Mouse (Mus musculus) stomach, embryonic 14.5 days (tissue): Measurements from ENCODE around the gene Dpf2. TPM values are rescaled to one million over a fixed set of nuclear protein-coding genes. Genes with fewer than 3 reads are reported as not detected.

Experiments
- ATAC-seq: fragments of 200-750 bp; cut with Nextera tagmentation; 2 replicates; pipeline ENCODE4 v1.8.0; 2017; ENCODE audit warnings: low read depth, moderate TSS enrichment; ENCODE audit not compliant: insufficient number of reproducible peaks, insufficient read depth, low FRiP score
- H3K27ac ChIP-seq: fragments of 300-500 bp; sonication (generic); 2 replicates; pipeline ENCODE4 v1.5.1; 2014; ENCODE audit warnings: mild to moderate bottlenecking, low read length, moderate library complexity, mixed read lengths
- H3K27me3 ChIP-seq: fragments of 300-500 bp; sonication (generic); 2 replicates; pipeline ENCODE4 v1.6.1; 2014; ENCODE audit warnings: low read length, control low read depth, mixed read lengths; ENCODE audit not compliant: control insufficient read depth, insufficient read depth
- H3K36me3 ChIP-seq: fragments of 300-500 bp; sonication (generic); 2 replicates; pipeline ENCODE4 v1.6.1; 2014; ENCODE audit warnings: mild to moderate bottlenecking, control low read depth, low read length, moderate library complexity, mixed read lengths; ENCODE audit not compliant: control insufficient read depth, insufficient read depth
- H3K4me1 ChIP-seq: fragments of 300-500 bp; sonication (generic); 2 replicates; pipeline ENCODE4 v1.6.1; 2014; ENCODE audit warnings: low read length, control low read depth, mixed read lengths; ENCODE audit not compliant: control insufficient read depth, insufficient read depth
- H3K4me2 ChIP-seq: fragments of 300-500 bp; sonication (generic); replicated peaks from 2 replicates; pipeline ENCODE4 v1.6.1; 2014; ENCODE audit warnings: low read depth, low read length, control low read depth
- H3K4me3 ChIP-seq: fragments of 300-500 bp; sonication (generic); 2 replicates; pipeline ENCODE4 v1.5.1; 2014; ENCODE audit warnings: low read depth, low read length, control low read depth
- H3K9ac ChIP-seq: fragments of 300-500 bp; sonication (generic); replicated peaks from 2 replicates; pipeline ENCODE4 v1.6.1; 2014; ENCODE audit warnings: low read depth, mild to moderate bottlenecking, control low read depth, low read length, moderate library complexity, mixed read lengths
- H3K9me3 ChIP-seq: fragments of 300-500 bp; sonication (generic); 2 replicates; pipeline ENCODE4 v1.6.1; 2016; ENCODE audit warnings: low read depth, low read length, control low read depth; ENCODE audit not compliant: control insufficient read depth
- WGBS: fragments of 180-500 bp; shearing (Covaris S2); extraction: QIAGEN DNeasy Blood & Tissue Kit; methylation state at CpG from one replicate; pipeline ENCODE4 v1.1.7; 2014; 5-methylcytosine and 5-hydroxymethylcytosine counted together
- polyA plus RNA-seq: library from polyadenylated mRNA; unstranded; fragments of >200 nt; fragmentation: Nextera tagmentation; extraction: Ambion mirVana; gene quantifications from 2 replicates; pipeline ENCODE4 v1.2.1, GENCODE M21; 2014

Gene Dpf2
- polyA plus RNA-seq, 1 experiment from 2014 or later, result 148 TPM

DNA sequence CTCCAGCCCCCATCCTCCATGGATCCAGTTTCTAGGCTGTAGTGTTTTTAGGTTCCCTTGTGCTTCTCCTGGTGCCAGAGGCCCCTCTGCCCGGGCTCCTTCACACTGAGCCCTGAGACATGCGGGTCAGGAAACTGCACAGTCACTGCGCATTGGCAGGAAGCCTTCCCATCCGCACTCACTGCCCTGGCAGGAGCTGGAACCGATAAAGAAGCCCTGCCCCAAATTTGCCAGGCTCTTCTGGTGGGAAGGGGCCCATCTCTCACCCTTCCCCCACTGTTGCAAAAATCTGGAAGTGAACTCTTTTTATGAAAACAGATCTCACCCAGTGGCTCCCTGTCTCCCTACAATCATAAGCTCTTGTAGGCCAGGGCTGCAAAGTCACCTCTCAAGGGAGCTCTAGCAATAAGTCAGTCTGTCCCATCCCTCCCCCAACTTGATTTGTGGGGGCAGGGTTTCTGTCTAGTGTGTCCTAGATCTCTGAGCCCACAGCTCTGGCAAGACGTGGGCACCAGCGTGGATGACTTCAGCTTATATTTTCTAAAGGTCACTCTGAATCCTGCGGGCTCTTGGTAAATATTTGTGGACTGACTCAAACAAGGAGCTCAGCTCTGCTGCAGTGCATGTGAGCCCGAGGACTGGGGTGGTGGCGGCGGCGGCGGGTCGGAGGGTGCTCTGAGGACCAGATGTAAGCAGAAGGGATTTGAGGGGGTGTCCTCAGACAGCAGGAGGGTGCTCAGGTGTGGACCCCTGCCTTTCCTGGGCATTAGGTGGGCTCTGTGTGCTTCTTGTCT is 64.6 kb downstream of the Dpf2 start:
- Histone ChIP-seq H3K4me3 (no peak overlapping the region), H3K27me3 (no peaks in the 10 kb centered on the region), H3K4me1 (peaks cover 51% of the 10 kb centered on the region), H3K27ac (peak overlapping the region; percentile 99), H3K9ac (peak overlapping the region; percentile 29), H3K36me3 (peaks cover 10% of the 10 kb centered on the region; the same call in 1 of the 2 replicates), H3K4me2 (peak overlapping the region; percentile 33), H3K9me3 (no peaks in the 10 kb centered on the region)
- no peak for ATAC-seq
- 37% methylated on average over 14 of the region's 14 CpGs for WGBS

DNA sequence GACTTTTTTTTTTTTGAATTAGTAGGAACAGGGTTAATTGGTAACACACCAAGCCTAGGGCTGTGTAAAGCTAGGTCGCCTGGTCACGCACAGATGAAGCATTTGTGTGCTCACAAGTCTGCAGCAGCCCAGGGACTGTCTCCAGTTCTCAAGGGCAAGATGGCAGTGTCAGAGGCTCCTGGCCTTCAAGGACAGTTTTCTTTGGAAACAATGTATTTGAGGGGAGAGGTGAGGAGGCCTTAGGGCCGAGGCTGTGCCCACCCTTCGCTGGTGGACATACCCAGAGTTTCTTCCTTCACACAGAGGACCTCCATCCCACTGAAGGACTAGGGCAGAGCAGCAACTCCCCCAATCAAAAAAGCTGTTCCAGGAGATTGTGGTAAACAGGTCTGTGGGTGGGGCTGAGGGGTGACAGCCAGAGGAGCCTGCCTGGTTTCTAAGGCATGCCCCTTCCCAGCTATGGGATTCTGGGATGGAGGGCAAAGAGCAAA is 65.5 kb downstream of the Dpf2 start:
- WGBS, result 61% methylated on average over 4 of the region's 4 CpGs
- H3K4me3 ChIP-seq, result no peak overlapping the region
- H3K4me1 ChIP-seq, result peaks cover 60% of the 10 kb centered on the region
- H3K4me2 ChIP-seq, result peak overlapping the region; percentile 72
- peak overlapping the region; percentile 18; the same call in 1 of the 2 replicates for H3K9ac ChIP-seq
- H3K27me3 ChIP-seq, result no peaks in the 10 kb centered on the region
- no peak for ATAC-seq
- no peaks in the 10 kb centered on the region for H3K9me3 ChIP-seq
- peaks cover 8% of the 10 kb centered on the region; the same call in 1 of the 2 replicates for H3K36me3 ChIP-seq
- H3K27ac ChIP-seq, result peak overlapping the region; percentile 99

DNA sequence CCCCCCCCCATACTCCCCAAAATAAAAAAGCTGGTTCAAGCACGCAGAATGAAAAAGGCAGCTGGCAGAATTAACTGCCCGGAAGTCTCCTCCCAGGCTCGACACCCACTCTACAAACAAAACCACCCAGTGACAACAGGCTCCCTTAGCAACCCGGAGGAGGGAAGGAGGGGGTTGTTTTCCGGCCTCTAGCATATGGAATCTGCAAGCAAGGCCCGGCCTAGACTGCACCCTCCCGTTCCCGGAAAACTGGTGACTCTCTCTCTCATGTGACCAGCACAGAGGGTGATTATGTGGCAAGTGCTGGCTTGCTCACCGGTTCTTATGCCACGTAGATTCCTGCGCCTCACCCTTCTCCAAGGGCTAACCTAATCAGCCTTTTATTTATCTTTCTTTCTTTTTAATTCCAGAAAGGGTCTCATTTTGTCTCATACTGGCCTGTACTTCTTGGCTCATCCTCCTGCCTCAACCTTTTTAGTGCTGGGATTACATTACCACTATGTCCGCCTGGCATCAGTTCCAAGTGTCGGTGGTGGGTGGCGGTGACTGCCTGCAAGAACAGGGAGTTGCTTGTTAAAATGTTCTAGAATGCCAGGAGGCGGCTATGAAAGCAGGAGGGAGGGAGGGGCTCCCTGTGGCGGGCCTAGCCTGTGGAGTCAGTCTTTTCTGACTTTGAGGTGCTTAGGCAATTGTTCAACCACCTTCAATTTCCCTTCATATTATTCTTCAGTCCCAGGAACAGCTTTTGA is 66.1 kb downstream of the Dpf2 start:
- Histone ChIP-seq H3K27me3 (no peaks in the 10 kb centered on the region), H3K4me1 (peaks cover 57% of the 10 kb centered on the region), H3K4me2 (peak overlapping the region; percentile 72), H3K4me3 (peak overlapping the region; percentile 35), H3K36me3 (peaks cover 1% of the 10 kb centered on the region; the same call in 1 of the 2 replicates), H3K27ac (peak overlapping the region; percentile 99), H3K9ac (peak overlapping the region; percentile 40; the same call in 1 of the 2 replicates), H3K9me3 (no peaks in the 10 kb centered on the region)
- peak; percentile 87 for ATAC-seq
- WGBS, result 8% methylated on average over 16 of the region's 16 CpGs

Other genes with a start within 250 kb of the Dpf2 start
- 15.2 and 19.4 TPM in 2 replicates for gene Sipa1, start 249.3 kb downstream of the Dpf2 start, polyA plus RNA-seq
- gene Map3k11, start 224.3 kb downstream of the Dpf2 start, polyA plus RNA-seq, result 20.0 and 21.5 TPM in 2 replicates
- 29.8 and 32.1 TPM in 2 replicates for gene Pcnx3, start 224.1 kb downstream of the Dpf2 start, polyA plus RNA-seq
- 0.62 and 0.84 TPM in 2 replicates for gene Kcnk7, start 208.6 kb downstream of the Dpf2 start, polyA plus RNA-seq
- gene Ehbp1l1, start 186.7 kb downstream of the Dpf2 start, polyA plus RNA-seq, result 36.7 and 37.4 TPM in 2 replicates
- 92.4 and 98.4 TPM in 2 replicates for gene Fam89b, start 183.4 kb downstream of the Dpf2 start, polyA plus RNA-seq
- 33.8 and 35.2 TPM in 2 replicates for gene Ltbp3, start 172.1 kb downstream of the Dpf2 start, polyA plus RNA-seq
- gene Scyl1, start 141.6 kb downstream of the Dpf2 start, polyA plus RNA-seq, result 67.6 and 72.1 TPM in 2 replicates
- 18.3 and 18.6 TPM in 2 replicates for gene Frmd8, start 37.7 kb downstream of the Dpf2 start, polyA plus RNA-seq
- gene Slc25a45, start 35.2 kb downstream of the Dpf2 start, polyA plus RNA-seq, result 1.8 and 2.8 TPM in 2 replicates
- gene Tigd3, start 18.9 kb downstream of the Dpf2 start, polyA plus RNA-seq, result 3.1 and 3.2 TPM in 2 replicates
- 7.3 and 7.4 TPM in 2 replicates for gene Cdc42ep2, start 11.8 kb upstream of the Dpf2 start, polyA plus RNA-seq
- gene Pola2, start 51.2 kb upstream of the Dpf2 start, polyA plus RNA-seq, result 68.9 and 73.2 TPM in 2 replicates
- gene Slc22a20, start 73.1 kb upstream of the Dpf2 start, polyA plus RNA-seq, result not detected in 2 replicates
- 16.1 and 16.6 TPM in 2 replicates for gene Capn1, start 102.9 kb upstream of the Dpf2 start, polyA plus RNA-seq
- 24.8 and 27.5 TPM in 2 replicates for gene Syvn1, start 133.6 kb upstream of the Dpf2 start, polyA plus RNA-seq
- gene Mrpl49, start 144.8 kb upstream of the Dpf2 start, polyA plus RNA-seq, result 75.5 and 77.4 TPM in 2 replicates
- gene Fau, start 144.8 kb upstream of the Dpf2 start, polyA plus RNA-seq, result 902 and 945 TPM in 2 replicates
- 27.6 and 30.8 TPM in 2 replicates for gene Znhit2, start 148.2 kb upstream of the Dpf2 start, polyA plus RNA-seq
- gene Tm7sf2, start 155.4 kb upstream of the Dpf2 start, polyA plus RNA-seq, result 24.8 and 24.9 TPM in 2 replicates
- 60.1 and 66.7 TPM in 2 replicates for gene Vps51, start 164.2 kb upstream of the Dpf2 start, polyA plus RNA-seq
- not detected in 2 replicates for gene Tmem262, start 167.0 kb upstream of the Dpf2 start, polyA plus RNA-seq
- 1.0 and 2.1 TPM in 2 replicates for gene Gm28374, start 169.2 kb upstream of the Dpf2 start, polyA plus RNA-seq
- 77.7 and 81.6 TPM in 2 replicates for gene Zfpl1, start 171.9 kb upstream of the Dpf2 start, polyA plus RNA-seq
- gene Cdca5, start 172.0 kb upstream of the Dpf2 start, polyA plus RNA-seq, result 37.2 and 39.0 TPM in 2 replicates
- 0.42 and 0.62 TPM in 2 replicates for gene AC131692.1, start 181.4 kb upstream of the Dpf2 start, polyA plus RNA-seq
- 0.54 and 0.64 TPM in 2 replicates for gene Naaladl1, start 192.8 kb upstream of the Dpf2 start, polyA plus RNA-seq
- 45.4 and 47.9 TPM in 2 replicates for gene Sac3d1, start 205.6 kb upstream of the Dpf2 start, polyA plus RNA-seq
- gene Snx15, start 215.3 kb upstream of the Dpf2 start, polyA plus RNA-seq, result 27.6 and 30.6 TPM in 2 replicates
- 0.23 and 0.34 TPM in 2 replicates for gene Batf2, start 228.0 kb upstream of the Dpf2 start, polyA plus RNA-seq
- gene Arl2, start 228.5 kb upstream of the Dpf2 start, polyA plus RNA-seq, result 101 and 107 TPM in 2 replicates